Mouse (Mus musculus) spleen, adult 18-20 months (tissue): ENCODE data around the gene Scmh1.

ENCODE experiments used
- DNase-seq, 2 experiments: peaks; one replicate each; pipeline ENCODE4 v3.0.0; 2022; ENCODE audit warnings: mixed read lengths in 2 of 2

The Scmh1 gene

DNA sequence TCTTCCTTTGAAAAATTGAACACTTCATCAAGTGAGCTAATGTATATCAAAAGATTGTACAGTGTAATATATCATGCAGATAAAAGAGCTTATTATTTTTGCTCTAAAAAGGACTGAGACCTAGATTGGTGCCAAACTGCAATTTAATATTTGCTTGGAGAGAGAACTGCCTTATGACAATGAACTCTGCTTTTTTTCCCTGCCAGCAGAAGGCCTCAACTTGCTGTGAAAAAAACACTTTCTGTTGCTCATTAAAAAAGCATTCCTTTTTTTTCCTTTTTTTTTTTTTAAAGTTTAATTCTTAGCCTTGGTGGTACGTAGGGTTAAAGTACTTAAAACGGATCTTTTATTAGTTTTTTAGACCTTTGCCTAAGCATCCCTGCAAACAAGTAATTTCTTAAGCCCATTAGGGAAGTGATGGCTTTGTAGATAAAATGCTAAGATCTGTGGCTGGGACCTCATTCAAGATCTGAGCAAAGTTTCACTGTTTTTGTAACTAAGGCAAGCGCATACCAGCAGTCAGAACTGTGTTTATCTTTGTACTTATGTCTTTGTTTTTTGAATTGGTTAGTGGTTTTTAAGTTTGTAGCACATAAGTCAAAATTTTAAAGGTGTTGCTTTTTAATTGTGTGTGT lies 1.7 kb downstream of the Scmh1 start:
- no peak for DNase-seq

- no peak for DNase-seq
These were observed 13.0 kb downstream of the Scmh1 start for GRCm38 (mm10) chr4:120418053-120418452.

DNA sequence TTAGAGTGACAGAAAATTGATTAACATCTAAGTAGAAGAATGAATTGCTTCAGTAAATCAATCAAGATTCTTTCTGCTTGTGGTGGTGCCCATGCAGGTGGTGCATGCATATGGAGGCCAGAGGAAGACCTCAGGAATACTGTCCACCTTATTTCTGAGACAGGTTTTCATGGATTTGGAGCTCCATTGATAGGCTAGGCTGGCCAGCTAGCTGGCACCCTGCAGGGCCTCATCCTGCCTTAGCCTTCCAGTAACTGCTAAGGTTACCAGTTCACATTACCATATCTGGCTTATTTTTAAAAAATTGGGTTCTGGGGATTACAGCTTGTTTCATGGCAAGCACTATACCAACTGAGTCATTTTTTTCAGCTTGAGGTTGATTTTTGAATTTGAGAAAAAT lies 15.1 kb downstream of the Scmh1 start:
- DNase-seq = no peak

DNA sequence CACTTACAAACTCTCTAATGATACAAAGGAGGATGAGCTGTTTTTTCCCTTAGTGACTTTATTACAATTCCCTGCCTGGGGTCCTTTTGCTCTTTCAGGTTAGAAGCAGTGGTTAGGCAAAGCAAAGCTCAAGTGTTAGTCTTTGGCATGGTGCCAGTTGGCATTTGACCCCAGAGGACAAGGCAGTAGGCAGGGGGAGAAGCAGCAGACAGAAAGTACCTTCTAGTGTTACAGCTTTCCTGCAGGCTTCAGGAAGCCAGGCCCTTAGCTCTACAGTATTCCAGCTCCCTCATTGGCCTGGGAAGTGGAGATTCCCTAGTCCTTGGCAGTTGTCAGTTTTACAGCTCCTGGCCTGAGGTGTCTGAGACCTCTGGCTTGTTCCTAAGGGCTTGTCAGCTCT lies 15.6 kb downstream of the Scmh1 start:
- no peak for DNase-seq

DNA sequence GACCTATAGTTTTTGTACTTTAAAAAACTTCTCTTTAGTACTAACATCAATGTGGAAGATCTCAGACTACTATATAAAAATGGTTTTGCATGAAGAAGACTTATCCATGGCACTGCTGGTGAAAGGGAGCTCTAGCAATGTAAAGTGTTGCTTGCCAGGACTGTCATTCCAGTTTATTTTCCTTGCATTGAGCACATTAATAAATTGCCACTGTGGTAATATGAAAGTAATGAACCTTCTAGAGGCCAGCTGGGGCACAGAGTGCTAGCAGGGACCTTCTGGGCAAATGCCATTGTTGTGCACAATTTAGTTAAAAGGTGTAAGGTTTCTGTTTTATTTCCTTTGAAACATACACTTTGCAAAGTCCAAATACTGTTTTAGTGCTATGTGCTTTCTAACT lies 25.5 kb downstream of the Scmh1 start:
- no peak for DNase-seq

GRCm38 (mm10) chr4:120432599-120433373 lies 27.7 kb downstream of the Scmh1 start:
- no peak for DNase-seq

DNA sequence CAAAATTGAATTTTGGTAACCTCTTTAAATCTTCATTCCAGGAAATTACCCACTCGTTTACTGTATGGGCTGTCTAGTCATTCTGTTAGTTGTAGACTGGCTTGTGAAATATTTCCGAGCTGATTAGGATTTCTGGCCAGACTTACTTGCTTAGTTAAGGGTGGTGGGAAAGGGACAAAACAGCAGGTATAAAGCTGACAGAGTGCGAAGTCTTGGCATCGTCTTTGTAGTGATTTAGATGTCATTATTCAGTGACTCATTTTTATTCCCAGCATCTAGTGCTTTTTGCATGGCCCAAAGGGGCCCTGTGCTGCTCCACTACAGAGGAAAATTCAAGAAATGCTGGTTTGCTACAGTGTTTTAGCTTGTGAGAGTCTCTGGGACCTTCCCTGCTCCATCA lies 56.7 kb downstream of the Scmh1 start:
- no peak for DNase-seq

DNA sequence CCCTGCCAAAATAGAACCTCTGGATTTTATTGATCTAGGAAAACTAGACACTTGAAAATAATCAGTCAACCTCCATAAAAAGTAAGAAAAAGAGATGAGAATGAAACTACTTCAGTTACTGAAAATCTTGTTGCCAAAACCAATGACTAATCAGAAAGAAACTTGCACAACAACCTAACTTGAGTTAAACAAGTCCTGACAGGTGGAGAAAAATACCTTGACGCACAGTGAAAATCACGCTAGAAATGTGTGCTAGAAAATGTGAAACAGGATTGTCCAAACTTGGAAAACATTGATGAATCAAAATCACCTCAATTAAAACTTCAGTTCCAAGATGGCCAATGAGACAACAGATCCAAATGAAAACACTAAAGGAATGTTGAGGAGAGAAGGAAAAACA lies 67.9 kb downstream of the Scmh1 start:
- DNase-seq = no peak

DNA sequence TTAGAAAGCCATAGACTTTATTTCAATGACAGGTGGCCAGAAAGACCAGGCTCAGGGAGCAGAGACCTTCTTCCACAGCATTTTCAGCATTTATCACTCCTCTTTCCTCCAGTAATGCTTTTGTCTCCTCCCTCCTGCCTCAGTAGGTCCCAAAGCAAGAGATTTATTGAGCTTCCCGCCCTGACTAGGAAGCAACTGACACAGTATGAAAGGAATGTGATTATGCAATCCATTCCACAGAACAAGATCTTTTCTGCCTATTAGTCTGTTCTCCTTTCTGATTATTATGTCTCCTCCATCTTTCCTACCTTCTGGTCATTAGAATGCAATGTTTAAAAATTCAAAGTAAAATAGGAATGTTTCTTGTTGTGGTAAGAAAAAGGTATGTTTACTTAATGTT lies 82.6 kb downstream of the Scmh1 start:
- DNase-seq = no peak

DNA sequence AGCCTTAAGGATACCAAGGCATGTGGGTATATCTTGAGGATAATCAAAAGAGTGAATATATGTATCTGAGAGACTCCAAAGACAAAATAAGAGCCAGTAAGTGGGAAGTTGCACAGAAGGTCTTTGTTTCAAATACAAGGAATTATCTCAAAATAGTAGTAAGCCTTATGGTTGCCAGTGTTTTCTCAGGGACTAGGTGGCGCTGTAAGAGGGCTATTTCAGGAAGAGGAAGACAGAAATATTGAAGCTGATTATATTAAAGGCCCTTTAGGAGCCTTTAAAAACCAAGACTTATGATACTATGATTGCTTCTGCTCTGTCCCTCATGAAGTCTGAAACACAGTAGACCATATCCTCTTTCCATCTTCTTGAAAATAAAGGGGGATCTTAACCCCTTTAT lies 101.9 kb downstream of the Scmh1 start:
- no peak for DNase-seq

- no peak for DNase-seq
These were observed 106.1 kb downstream of the Scmh1 start for GRCm38 (mm10) chr4:120511203-120511602.

DNA sequence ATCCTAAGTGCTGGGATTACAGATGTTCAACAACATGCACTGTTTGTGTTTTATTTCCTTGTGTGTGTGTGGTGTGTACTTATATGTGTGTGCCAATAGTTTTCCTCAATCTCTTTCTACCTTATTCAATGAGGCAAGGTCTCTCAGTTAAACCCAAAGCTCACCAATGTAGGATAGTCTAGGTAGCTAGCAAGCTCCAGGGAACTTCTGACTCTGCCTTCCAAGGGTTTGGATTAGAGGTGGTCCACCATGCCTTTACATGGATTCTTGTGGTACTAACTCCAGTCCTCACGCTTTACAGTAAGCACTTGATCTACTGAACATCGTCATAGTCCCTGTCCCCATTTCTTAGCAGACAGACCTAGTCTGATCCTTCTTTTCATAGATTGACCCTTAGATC lies 109.3 kb downstream of the Scmh1 start:
- DNase-seq = no peak

GRCm38 (mm10) chr4:120516491-120516890 lies 111.4 kb downstream of the Scmh1 start:
- no peak for DNase-seq

DNA sequence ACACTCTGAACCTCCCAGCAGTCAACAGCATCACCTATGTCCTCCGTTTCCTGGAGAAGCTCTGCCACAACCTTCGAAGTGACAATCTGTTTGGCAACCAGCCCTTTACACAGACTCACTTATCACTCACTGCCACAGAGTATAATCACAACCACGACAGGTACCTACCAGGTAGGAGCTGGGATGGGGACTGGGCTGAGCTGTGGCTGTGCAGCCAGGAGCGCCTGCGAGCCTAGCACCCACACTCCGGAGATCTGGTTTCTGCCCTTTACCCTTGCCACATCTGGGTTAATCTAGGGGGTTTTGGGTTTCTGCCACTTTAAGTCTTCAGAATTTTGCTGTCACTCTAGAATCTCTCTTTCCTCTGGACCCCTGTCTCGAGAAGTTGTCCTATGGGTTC lies 111.8 kb downstream of the Scmh1 start:
- DNase-seq = no peak

GRCm38 (mm10) chr4:120517335-120517734 lies 112.3 kb downstream of the Scmh1 start:
- no peak for DNase-seq

- no peak for DNase-seq
These were observed 116.7 kb downstream of the Scmh1 start for GRCm38 (mm10) chr4:120521761-120522160.

GRCm38 (mm10) chr4:120522351-120522750 lies 117.3 kb downstream of the Scmh1 start:
- no peak for DNase-seq

GRCm38 (mm10) chr4:120523092-120523491 lies 118.0 kb downstream of the Scmh1 start:
- DNase-seq = no peak

- no peak for DNase-seq
These were observed 123.1 kb downstream of the Scmh1 start for GRCm38 (mm10) chr4:120528171-120528570.

- DNase-seq = no peak
These were observed 126.9 kb downstream of the Scmh1 start, which contains the start of gene Slfnl1 for GRCm38 (mm10) chr4:120531986-120532385. TSS of gene Slfnl1 (plus strand) at chr4:120532231.

DNA sequence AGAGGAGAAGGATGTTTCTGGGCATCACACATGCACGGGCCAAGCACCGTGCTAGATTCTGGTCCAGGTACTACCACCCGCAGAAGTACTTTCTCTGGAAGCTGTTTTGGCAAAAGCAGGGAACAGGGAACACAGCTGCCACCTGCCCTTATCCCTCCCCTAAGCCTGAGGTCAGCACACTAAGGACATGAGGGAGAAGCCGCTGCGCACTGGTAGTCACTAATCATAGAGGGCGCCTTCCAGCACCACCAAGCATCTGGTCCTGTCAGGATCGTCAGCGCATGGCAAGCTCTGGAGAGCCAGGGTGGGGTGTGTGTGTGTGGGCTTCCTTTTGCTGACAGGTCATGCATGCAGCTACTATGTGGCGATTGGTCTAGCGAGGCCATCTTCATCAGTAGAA lies 133.6 kb downstream of the Scmh1 start:
- no peak for DNase-seq

DNA sequence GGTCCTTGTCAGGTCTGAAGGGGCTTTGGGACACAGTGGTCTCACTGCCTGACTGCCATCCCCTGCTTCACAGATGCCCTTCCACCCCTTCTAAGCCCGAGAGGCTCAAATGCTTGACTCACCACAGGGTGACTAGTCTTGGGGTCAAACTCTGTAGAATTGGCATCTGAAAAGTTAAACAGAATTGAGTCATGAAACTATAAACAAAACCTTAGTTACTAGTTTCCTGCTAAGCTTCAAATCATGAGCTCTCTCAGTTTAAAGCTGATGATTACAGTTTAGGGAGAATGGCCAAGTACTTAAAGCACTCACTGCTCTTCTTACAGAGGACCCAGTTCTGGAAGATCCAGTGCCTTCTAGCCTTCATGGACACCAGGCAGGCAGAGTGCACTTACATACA lies 139.8 kb downstream of the Scmh1 start:
- no peak for DNase-seq

DNA sequence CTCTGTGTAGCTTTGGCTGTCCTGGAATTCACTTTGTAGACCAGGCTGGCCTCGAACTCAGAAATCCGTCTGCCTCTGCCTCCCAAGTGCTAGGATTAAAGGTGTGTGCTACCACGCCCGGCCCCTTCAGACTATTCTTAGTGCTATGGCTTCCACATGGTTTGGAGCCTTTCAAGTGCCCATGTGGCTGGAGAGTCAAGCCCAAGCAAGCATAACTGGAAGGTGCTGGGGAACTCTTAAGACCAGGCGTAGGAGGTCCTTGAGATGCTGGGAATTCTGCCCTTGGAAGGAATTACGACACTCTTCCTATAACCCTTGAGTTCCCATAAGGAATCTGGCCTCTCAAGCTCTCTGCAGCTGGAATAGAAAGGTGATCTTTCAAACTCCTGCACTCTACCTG lies 151.5 kb downstream of the Scmh1 start:
- DNase-seq = no peak

- DNase-seq = no peak
These were observed 160.6 kb downstream of the Scmh1 start for GRCm38 (mm10) chr4:120565726-120566125.

DNA sequence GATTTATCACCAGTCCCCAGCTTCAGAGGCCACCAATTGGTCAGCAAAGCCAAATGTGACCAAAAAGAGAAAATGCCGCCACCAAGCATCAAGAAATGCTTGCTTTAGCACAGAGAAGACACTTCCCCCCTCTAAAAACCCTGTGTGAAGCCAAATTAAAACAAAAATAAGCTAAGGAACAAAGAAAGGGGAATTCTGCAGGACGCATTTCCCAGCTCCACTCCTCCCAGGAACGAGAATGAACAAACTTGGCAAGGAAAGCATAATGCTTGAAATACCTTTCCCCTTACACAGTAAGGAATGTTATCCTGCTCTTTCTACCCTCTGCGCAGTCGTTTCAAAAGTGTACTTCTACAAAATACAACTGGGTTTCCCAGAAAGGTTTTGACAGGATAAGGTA lies 162.9 kb downstream of the Scmh1 start:
- no peak for DNase-seq
